Mouse (Mus musculus): ENCODE results near the gene Ubr3. TPM values are rescaled to one million over a fixed set of nuclear protein-coding genes. Genes with fewer than 3 reads are reported as not detected.

The Ubr3 gene
- polyA plus RNA-seq (2015; fragmentation: Nextera tagmentation; extraction: Ambion mirVana), result 10.5 and 10.9 TPM in 2 replicates

- Histone ChIP-seq H3K27ac (peak within 1 kb of the TSS; percentile 88), H3K27me3 (replicated peaks) (no peaks in the 10 kb centered on the region)
- WGBS, result 1% methylated on average over 60 of the region's 65 CpGs
Measured at GRCm38 (mm10) chr2:69897039-69897617, at the start of gene Ubr3. Gene Ubr3, plus strand, starts transcription at chr2:69897246.

GRCm38 (mm10) chr2:69849215-69849614 is 47.8 kb upstream of the Ubr3 start:
- Histone ChIP-seq H3K27ac (peak overlapping the region; percentile 22; the same call in 1 of the 2 replicates), H3K4me1 (replicated peaks) (no peaks in the 10 kb centered on the region), H3K9ac (no peak overlapping the region), H3K4me2 (replicated peaks) (no peak overlapping the region), H3K36me3 (no peaks in the 10 kb centered on the region), H3K4me3 (replicated peaks) (no peak overlapping the region), H3K27me3 (replicated peaks) (no peaks in the 10 kb centered on the region), H3K9me3 (no peaks in the 10 kb centered on the region)
- 68% methylated on average over 6 of the region's 6 CpGs for WGBS
- no peak for ATAC-seq

More at GRCm38 (mm10) chr2:69897039-69897617, at the start of gene Ubr3:
- peak; percentile 99 for ATAC-seq
- Histone ChIP-seq H3K36me3 (no peaks in the 10 kb centered on the region), H3K9ac (peak within 1 kb of the TSS; percentile 96), H3K4me3 (replicated peaks) (peak within 1 kb of the TSS; percentile 94), H3K9me3 (no peaks in the 10 kb centered on the region), H3K4me1 (replicated peaks) (peaks cover 3% of the 10 kb centered on the region; the same call in 1 of the 2 replicates), H3K4me2 (replicated peaks) (peak within 1 kb of the TSS; percentile 87)

- 69% methylated on average over 2 of the region's 2 CpGs for WGBS
- no peaks in the 10 kb centered on the region for H3K36me3 ChIP-seq
- H3K4me1 ChIP-seq (replicated peaks), result no peaks in the 10 kb centered on the region
- H3K9ac ChIP-seq, result no peak overlapping the region
- no peaks in the 10 kb centered on the region for H3K27me3 ChIP-seq (replicated peaks)
- no peak overlapping the region for H3K4me3 ChIP-seq (replicated peaks)
- no peak overlapping the region for H3K27ac ChIP-seq
- no peak overlapping the region for H3K4me2 ChIP-seq (replicated peaks)
- no peaks in the 10 kb centered on the region for H3K9me3 ChIP-seq
- ATAC-seq, result peak; percentile 46
Measured at GRCm38 (mm10) chr2:69851427-69852058, 45.5 kb upstream of the Ubr3 start.

- no peak overlapping the region for H3K9ac ChIP-seq
- ATAC-seq, result peak; percentile 75
Measured at GRCm38 (mm10) chr2:69856392-69856791, 40.7 kb upstream of the Ubr3 start.

DNA sequence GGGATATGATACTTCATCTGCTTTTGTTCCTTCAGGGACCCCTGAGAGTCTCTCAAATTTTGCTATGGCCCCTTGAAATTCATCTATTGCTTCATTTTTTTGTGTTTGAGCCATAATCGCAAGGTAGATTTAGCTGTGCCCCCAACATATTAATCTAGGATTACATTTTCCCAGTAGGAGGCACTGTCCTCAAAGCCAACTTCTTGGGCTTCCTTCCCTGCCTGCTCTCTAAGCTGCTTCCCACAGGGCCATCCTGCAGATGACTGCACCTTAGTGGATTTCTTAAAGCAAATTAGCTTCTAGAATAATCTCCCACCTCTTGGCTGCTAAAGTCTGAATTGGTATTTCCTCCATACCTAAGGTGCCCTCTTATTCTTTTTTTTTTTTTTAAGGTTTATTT is 39.2 kb upstream of the Ubr3 start:
- WGBS, result 82% methylated on average over 1 of the region's 1 CpGs
- no peak overlapping the region for H3K4me3 ChIP-seq (replicated peaks)
- no peak overlapping the region for H3K4me2 ChIP-seq (replicated peaks)
- H3K27ac ChIP-seq, result no peak overlapping the region
- H3K9ac ChIP-seq, result no peak overlapping the region
- H3K27me3 ChIP-seq (replicated peaks), result no peaks in the 10 kb centered on the region
- no peaks in the 10 kb centered on the region for H3K36me3 ChIP-seq
- H3K9me3 ChIP-seq, result no peaks in the 10 kb centered on the region
- H3K4me1 ChIP-seq (replicated peaks), result 0 out of 2 replicates have a peak, but pooled peaks cover 4% of the 10 kb centered on the region
- ATAC-seq, result no peak

More at GRCm38 (mm10) chr2:69856392-69856791, 40.7 kb upstream of the Ubr3 start:
- Histone ChIP-seq H3K4me2 (replicated peaks) (no peak overlapping the region), H3K4me1 (replicated peaks) (0 out of 2 replicates have a peak, but pooled peaks cover 4% of the 10 kb centered on the region), H3K4me3 (replicated peaks) (no peak overlapping the region), H3K27me3 (replicated peaks) (no peaks in the 10 kb centered on the region), H3K36me3 (no peaks in the 10 kb centered on the region), H3K27ac (0 out of 2 replicates have a peak overlapping the region, but pooled peaks have one; percentile 22), H3K9me3 (no peaks in the 10 kb centered on the region)
- WGBS, result 35% methylated on average over 8 of the region's 8 CpGs

DNA sequence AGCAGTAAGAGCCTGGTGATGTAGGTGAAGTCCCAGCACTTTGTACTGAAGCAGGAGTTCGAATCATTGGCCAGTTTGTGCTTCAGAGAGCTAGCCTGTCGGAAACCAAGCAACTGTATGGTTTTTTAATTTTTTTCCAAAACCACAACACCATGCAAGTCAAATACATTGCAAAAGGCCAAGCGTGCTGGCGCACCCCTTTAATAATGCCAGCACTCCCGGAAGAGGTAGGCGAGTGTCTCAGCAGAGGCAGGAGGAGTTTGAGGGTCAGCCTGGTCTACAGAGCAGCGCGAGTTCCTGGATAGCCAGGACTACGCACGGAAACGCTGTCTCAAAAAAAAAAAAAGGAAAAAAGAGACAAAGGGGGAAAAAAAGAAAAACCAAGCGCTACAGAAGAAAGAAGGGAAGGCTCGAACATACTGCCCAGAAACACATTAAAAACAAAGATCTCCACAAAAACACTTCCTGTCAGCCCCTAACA is 36.0 kb upstream of the Ubr3 start:
- no peaks in the 10 kb centered on the region for H3K27me3 ChIP-seq (replicated peaks)
- H3K4me1 ChIP-seq (replicated peaks), result 0 out of 2 replicates have a peak, but pooled peaks cover 4% of the 10 kb centered on the region
- no peaks in the 10 kb centered on the region for H3K36me3 ChIP-seq
- no peaks in the 10 kb centered on the region for H3K9me3 ChIP-seq
- peak; percentile 69 for ATAC-seq
- H3K4me3 ChIP-seq (replicated peaks), result peak overlapping the region; percentile 100
- peak overlapping the region; percentile 67 for H3K4me2 ChIP-seq (replicated peaks)
- H3K27ac ChIP-seq, result peak overlapping the region; percentile 90
- peak overlapping the region; percentile 42 for H3K9ac ChIP-seq
- 13% methylated on average over 12 of the region's 13 CpGs for WGBS

DNA sequence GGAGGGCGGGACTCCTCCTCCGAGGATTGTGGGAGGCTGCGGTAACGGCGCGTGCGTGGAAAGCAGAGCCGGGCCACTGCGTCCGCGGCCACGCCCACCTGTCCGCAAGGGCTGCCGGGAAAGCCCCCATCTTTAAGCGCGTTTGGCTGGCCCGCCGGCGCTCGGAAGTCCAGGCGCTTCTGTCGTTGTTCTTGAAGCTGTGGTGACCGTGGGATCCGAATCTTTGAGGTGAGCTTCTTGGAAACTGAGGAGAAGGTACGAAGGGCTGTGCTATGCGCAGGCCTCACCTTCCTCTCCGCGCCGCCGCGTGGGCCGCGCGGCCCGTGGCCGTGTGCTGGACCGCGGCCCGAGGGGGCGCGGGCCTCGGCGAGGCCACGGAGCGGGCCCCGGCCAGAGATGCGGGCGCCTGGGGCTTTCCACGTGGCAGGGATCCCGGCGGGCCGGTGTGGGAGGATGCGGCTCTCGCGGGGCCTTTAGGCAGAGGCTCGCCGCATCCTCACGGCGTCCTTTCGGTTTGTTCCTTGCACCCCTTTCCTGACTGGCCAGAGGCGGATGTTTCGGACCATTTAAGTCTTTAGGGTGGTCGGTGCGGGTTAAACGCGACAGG is 35.5 kb upstream of the Ubr3 start, which contains the start of gene Ssb:
Ssb (plus strand) TSS at position 78 of the 607 bp plus-strand sequence.
- Histone ChIP-seq H3K4me1 (replicated peaks) (0 out of 2 replicates have a peak, but pooled peaks cover 4% of the 10 kb centered on the region), H3K4me3 (replicated peaks) (peak within 1 kb of the TSS; percentile 100)

DNA sequence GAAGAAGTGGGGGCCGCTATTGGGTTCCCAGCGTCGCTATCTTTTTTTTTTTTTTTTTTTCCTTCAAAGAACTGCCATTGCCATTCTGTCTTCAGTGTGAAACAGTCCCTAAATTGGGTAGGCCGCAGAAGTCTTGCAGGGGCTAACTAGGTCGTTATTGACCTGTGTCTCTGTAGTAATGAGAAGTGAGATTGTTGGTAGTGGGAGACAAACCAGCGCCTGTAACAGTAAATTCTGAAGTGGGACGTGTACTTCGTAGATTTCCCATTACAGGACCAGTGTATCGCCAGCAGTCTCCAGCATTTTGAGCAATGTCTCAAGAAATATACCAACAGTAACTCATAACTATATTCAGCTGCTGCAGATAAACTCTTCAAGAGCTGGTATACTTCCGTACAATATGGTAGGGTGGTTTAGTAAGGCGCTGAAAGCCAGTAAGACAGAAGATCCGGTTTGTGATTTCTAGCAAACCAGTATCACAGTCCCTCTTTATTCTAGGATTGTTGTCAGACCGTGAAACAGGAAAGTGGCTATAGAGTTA is 34.9 kb upstream of the Ubr3 start:
- under 1% methylated on average over 13 of the region's 13 CpGs for WGBS
- ATAC-seq, result peak; percentile 22; the same call in 1 of the 2 replicates
- Histone ChIP-seq H3K9ac (peak overlapping the region; percentile 100), H3K4me3 (replicated peaks) (peak overlapping the region; percentile 100), H3K27ac (peak overlapping the region; percentile 90; the same call in 1 of the 2 replicates), H3K4me1 (replicated peaks) (0 out of 2 replicates have a peak, but pooled peaks cover 4% of the 10 kb centered on the region), H3K36me3 (no peaks in the 10 kb centered on the region), H3K27me3 (replicated peaks) (no peaks in the 10 kb centered on the region), H3K4me2 (replicated peaks) (peak overlapping the region; percentile 67), H3K9me3 (no peaks in the 10 kb centered on the region)

More for the DNA sequence above, 35.5 kb upstream of the Ubr3 start, which contains the start of gene Ssb:
- Histone ChIP-seq H3K4me2 (replicated peaks) (peak within 1 kb of the TSS; percentile 67), H3K27me3 (replicated peaks) (no peaks in the 10 kb centered on the region), H3K9ac (peak within 1 kb of the TSS; percentile 100), H3K9me3 (no peaks in the 10 kb centered on the region), H3K27ac (peak within 1 kb of the TSS; percentile 90), H3K36me3 (no peaks in the 10 kb centered on the region)
- peak; percentile 98 for ATAC-seq
- under 1% methylated on average over 66 of the region's 66 CpGs for WGBS

DNA sequence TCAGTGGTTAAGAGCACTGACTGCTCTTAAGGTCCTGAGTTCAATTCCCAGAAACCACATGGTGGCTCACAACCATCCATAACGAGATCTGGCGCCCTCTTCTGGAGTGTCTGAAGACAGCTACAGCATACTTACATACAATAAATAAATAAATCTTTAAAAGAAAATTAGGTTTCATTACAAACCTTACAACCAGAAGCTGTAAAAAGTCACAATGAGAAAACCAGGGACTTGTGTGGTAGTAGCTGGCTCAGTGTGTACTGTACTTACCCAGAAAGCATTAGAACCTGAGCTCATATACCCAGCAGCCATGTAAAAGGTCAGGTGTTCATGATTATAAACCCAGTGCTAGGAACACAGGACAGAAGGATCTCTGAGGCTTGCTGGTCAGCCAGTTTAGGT is 13.1 kb upstream of the Ubr3 start:
- 0 out of 2 replicates have a peak, but pooled peaks cover 2% of the 10 kb centered on the region for H3K4me1 ChIP-seq (replicated peaks)
- H3K9ac ChIP-seq, result no peak overlapping the region
- 71% methylated on average over 2 of the region's 2 CpGs for WGBS
- H3K9me3 ChIP-seq, result no peaks in the 10 kb centered on the region
- no peaks in the 10 kb centered on the region for H3K36me3 ChIP-seq
- H3K27ac ChIP-seq, result no peak overlapping the region
- H3K4me3 ChIP-seq (replicated peaks), result no peak overlapping the region
- H3K27me3 ChIP-seq (replicated peaks), result no peaks in the 10 kb centered on the region
- no peak for ATAC-seq
- peak overlapping the region; percentile 71 for H3K4me2 ChIP-seq (replicated peaks)

DNA sequence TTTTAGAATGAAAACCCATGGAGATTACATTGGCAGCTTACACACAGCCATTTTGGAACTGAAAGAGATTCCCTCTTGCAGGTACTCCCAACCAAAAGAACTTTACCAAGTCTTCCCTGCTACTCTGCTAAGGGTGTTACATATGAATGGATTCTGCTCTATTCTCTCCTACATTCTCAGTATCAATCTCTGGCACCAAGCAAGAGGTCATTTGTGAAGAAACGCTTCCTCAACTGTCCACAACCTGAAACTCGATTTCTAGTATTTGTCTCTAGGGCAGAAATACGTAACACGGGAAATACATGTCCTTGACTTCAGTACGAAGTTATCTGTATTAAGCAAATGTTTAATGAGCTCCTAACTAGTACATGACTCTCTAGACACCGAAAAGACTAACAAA is 12.5 kb upstream of the Ubr3 start:
- Histone ChIP-seq H3K9me3 (no peaks in the 10 kb centered on the region), H3K9ac (no peak overlapping the region; the same call in 1 of the 2 replicates), H3K36me3 (no peaks in the 10 kb centered on the region), H3K4me1 (replicated peaks) (0 out of 2 replicates have a peak, but pooled peaks cover 2% of the 10 kb centered on the region), H3K4me3 (replicated peaks) (peak overlapping the region; percentile 63), H3K27me3 (replicated peaks) (no peaks in the 10 kb centered on the region), H3K27ac (no peak overlapping the region), H3K4me2 (replicated peaks) (peak overlapping the region; percentile 71)
- 46% methylated on average over 6 of the region's 6 CpGs for WGBS
- ATAC-seq, result no peak

DNA sequence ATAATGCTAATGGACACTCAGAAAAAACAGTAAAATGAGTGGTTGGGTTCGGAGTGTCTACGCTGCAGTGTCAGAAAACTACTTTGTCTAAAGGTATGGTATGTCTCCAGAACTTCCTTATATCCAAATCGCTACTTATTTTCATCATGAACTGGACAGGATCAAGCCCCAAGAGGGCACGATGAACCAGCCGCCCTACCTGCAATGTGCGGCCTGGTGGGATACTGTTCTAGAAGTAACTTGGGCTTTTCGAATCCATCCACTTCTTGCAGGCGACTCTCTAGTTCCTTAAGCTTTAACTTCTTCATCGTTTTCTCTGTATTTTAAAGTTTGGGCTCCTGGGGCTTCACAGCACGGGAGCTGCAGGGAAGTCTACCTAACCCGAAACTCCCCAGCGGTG is 12.0 kb upstream of the Ubr3 start:
- peak; percentile 68 for ATAC-seq
- 4% methylated on average over 12 of the region's 12 CpGs for WGBS
- Histone ChIP-seq H3K27me3 (replicated peaks) (no peaks in the 10 kb centered on the region), H3K4me2 (replicated peaks) (peak overlapping the region; percentile 71), H3K4me1 (replicated peaks) (0 out of 2 replicates have a peak, but pooled peaks cover 2% of the 10 kb centered on the region), H3K27ac (peak overlapping the region; percentile 64; the same call in 1 of the 2 replicates), H3K4me3 (replicated peaks) (peak overlapping the region; percentile 63), H3K9ac (peak overlapping the region; percentile 88), H3K9me3 (no peaks in the 10 kb centered on the region), H3K36me3 (no peaks in the 10 kb centered on the region)
